Mouse (Mus musculus) midbrain, embryonic 15.5 days (tissue): ENCODE measurements around the gene Chn1. TPM values are rescaled to one million over a fixed set of nuclear protein-coding genes. Genes with fewer than 3 reads are reported as not detected.

Source experiments
- ATAC-seq: fragments of 200-750 bp; cut with Nextera tagmentation; replicated peaks from 2 replicates; pipeline ENCODE4 v1.8.0; 2017; ENCODE audit warnings: moderate TSS enrichment
- H3K27ac ChIP-seq: fragments of 300-500 bp; sonication (generic); 2 replicates; pipeline ENCODE4 v1.5.1; 2015; ENCODE audit warnings: mild to moderate bottlenecking, inconsistent platforms
- H3K27me3 ChIP-seq: fragments of 300-500 bp; sonication (generic); replicated peaks from 2 replicates; pipeline ENCODE4 v1.6.1; 2015; ENCODE audit warnings: inconsistent platforms
- H3K36me3 ChIP-seq: fragments of 300-500 bp; sonication (generic); replicated peaks from 2 replicates; pipeline ENCODE4 v1.6.1; 2015; ENCODE audit warnings: inconsistent platforms
- H3K4me1 ChIP-seq: fragments of 300-500 bp; sonication (generic); 2 replicates; pipeline ENCODE4 v1.6.1; 2015; ENCODE audit warnings: inconsistent platforms
- H3K4me2 ChIP-seq: fragments of 300-500 bp; sonication (generic); 2 replicates; pipeline ENCODE4 v1.6.1; 2015; ENCODE audit warnings: inconsistent platforms, mild to moderate bottlenecking, moderate library complexity
- H3K4me3 ChIP-seq: fragments of 300-500 bp; sonication (generic); 2 replicates; pipeline ENCODE4 v1.5.1; 2015; ENCODE audit warnings: mild to moderate bottlenecking, inconsistent platforms
- H3K9ac ChIP-seq: fragments of 300-500 bp; sonication (generic); 2 replicates; pipeline ENCODE4 v1.6.1; 2015; ENCODE audit warnings: mild to moderate bottlenecking, inconsistent platforms
- H3K9me3 ChIP-seq: fragments of 300-500 bp; sonication (generic); 2 replicates; pipeline ENCODE4 v1.6.1; 2016; ENCODE audit warnings: inconsistent platforms
- WGBS: fragments of 180-500 bp; shearing (Covaris S2); methylation state at CpG from one replicate; pipeline ENCODE4 v1.1.7; 2015; ENCODE audit warnings: mixed read lengths; 5-methylcytosine and 5-hydroxymethylcytosine counted together
- polyA plus RNA-seq: library from polyadenylated mRNA; unstranded; fragments of >200 nt; fragmentation: Nextera tagmentation; extraction: Ambion mirVana; gene quantifications from 2 replicates; pipeline ENCODE4 v1.2.1, GENCODE M21; 2015

Gene Chn1
- polyA plus RNA-seq, 1 experiment from 2014 or later, result 102 TPM

DNA sequence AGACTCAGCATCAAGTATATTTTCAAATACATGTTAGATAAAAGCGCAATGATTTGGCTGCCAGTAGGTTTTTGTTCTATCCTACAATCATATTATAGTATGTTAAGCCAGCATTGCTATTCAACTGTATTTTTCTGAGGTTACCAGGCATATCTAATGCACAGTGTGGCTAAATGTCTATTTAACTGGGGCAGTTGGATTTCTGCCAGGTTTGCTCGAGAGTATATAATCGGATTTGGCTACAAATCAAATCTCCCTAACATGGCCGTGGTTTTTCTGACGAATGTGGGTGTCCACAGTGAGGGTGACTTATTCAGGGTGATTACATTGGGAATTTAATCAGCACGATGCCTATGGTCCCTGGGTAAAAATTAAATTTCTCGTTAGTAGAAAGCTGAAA, 4.7 kb upstream of the Chn1 start:
- no peak overlapping the region for H3K27ac ChIP-seq
- no peak for ATAC-seq
- 28% methylated on average over 7 of the region's 7 CpGs for WGBS

DNA sequence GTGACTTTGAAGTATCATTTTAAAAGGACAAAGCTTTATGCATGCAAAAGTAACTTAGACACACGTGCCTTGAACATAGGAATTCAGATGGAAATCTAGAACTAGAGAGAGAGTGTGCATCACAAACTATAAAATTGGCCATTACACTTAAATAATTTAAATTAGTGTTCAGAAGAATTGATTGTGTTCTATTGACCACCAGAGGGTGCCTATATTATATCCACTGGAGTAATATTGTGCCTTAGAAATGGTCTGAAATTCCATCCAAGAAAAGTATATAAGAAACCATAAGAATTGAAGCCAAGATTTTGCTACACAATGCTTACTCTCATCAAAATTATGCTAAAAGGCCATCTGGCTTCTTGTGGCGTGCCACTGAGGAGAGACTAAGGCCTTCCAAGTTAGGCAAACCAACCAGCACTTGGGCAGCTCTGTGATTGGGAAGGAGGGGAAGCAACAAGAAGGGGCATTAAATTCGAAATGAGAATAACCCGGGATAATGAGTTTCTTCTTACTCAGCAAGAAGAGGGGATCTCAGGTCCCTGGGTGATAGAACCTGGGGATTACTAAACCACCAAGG, 4.0 kb upstream of the Chn1 start:
- 42% methylated on average over 4 of the region's 4 CpGs for WGBS
- no peaks in the 10 kb centered on the region for H3K36me3 ChIP-seq
- no peak overlapping the region for H3K27ac ChIP-seq
- H3K4me1 ChIP-seq, result peaks cover 20% of the 10 kb centered on the region
- no peak overlapping the region for H3K4me2 ChIP-seq
- ATAC-seq, result no peak
- H3K4me3 ChIP-seq, result no peak overlapping the region
- H3K9ac ChIP-seq, result no peak overlapping the region
- H3K9me3 ChIP-seq, result no peaks in the 10 kb centered on the region
- H3K27me3 ChIP-seq, result peaks cover 3% of the 10 kb centered on the region; the same call in 1 of the 2 replicates

More for the DNA sequence above, 4.7 kb upstream of the Chn1 start:
- Histone ChIP-seq H3K4me3 (no peak overlapping the region), H3K4me2 (0 out of 2 replicates have a peak overlapping the region, but pooled peaks have one; percentile 16), H3K27me3 (peaks cover 3% of the 10 kb centered on the region; the same call in 1 of the 2 replicates), H3K36me3 (no peaks in the 10 kb centered on the region), H3K4me1 (peaks cover 17% of the 10 kb centered on the region; the same call in 1 of the 2 replicates), H3K9ac (no peak overlapping the region), H3K9me3 (no peaks in the 10 kb centered on the region)

DNA sequence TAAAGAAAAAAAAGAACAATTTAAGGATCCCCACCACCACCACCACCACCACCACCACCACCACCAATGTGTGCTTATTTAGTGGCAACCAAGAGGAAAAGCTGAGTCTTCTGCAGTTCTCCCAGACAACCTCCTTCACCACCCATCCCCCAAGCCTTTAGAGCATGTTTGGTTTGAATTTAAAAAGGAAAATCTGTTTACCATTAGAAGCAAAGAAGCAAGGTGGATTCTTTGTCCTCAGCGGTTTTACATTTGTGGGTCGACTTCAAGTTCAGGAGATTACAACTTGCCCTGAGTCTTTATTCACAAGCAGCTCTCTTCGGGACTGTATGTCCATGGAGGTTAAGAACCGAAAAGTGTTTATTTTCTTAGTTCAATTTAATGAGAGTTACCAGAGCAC, 1.8 kb upstream of the Chn1 start:
- Histone ChIP-seq H3K4me3 (0 out of 2 replicates have a peak overlapping the region, but pooled peaks have one; percentile 2), H3K36me3 (no peaks in the 10 kb centered on the region), H3K27me3 (no peaks in the 10 kb centered on the region), H3K4me2 (peak overlapping the region; percentile 50), H3K4me1 (peaks cover 38% of the 10 kb centered on the region), H3K27ac (peak overlapping the region; percentile 55; the same call in 1 of the 2 replicates), H3K9ac (no peak overlapping the region), H3K9me3 (no peaks in the 10 kb centered on the region)
- whole genome bisulfite sequencing, result 27% methylated on average over 4 of the region's 4 CpGs
- no peak for ATAC-seq

DNA sequence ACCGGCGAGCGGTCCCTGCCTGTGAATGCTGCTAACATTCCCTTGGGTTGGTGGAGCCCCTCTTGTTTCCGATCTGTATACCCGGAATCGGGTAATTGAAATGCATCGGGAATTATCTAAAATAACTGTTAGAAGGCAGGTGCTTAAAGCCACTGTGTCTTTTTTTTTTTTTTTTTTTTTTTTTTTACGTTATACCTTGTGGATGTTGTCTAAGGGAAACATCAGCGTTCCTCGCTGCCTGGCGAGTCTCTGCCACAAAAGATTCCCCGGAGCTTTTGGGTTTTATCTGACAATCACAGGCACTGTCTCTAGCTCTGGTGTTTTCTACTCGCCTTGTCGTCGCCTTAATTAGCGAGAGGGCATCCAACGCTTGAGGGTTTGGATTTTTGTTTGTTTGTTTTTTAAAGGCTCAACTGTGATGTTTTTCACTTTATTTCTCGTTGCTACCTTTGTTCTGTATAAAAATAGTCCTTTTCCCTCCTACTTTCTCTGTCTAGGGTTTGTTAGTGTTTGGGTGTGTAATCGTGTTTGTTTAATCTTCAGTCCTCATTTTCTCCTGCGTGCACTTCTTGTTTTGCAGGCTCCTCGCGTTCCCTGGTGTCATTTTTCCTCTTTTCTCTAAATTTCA, 651 bp upstream of the Chn1 start:
- H3K36me3 ChIP-seq, result no peaks in the 10 kb centered on the region
- WGBS, result under 1% methylated on average over 22 of the region's 22 CpGs
- peaks cover 40% of the 10 kb centered on the region for H3K4me1 ChIP-seq
- H3K27me3 ChIP-seq, result no peaks in the 10 kb centered on the region
- H3K4me2 ChIP-seq, result peak overlapping the region; percentile 50
- H3K27ac ChIP-seq, result peak overlapping the region; percentile 94
- peak overlapping the region; percentile 92 for H3K4me3 ChIP-seq
- H3K9me3 ChIP-seq, result no peaks in the 10 kb centered on the region
- peak overlapping the region; percentile 89 for H3K9ac ChIP-seq
- peak; percentile 26; the same call in 1 of the 2 replicates for ATAC-seq

DNA sequence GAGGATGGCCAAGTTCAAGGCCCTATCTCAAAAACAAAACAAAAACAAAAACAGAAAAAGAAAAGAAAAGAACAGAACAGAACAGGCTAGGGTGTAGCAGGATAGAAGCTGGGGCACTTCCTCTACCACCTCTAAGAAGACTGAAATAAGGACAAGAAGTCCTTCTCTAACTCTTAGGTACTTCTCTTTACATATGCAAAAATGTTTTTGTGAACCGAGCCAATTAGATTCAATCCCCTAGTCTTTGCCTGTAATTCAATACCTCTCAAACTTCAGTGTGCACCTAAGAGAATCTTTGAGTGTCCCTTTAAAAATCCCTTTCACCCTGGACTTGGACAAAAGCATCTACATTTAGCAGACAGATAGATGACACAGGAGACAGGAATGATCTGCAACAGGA, 2.2 kb downstream of the Chn1 start:
- H3K9ac ChIP-seq, result peak overlapping the region; percentile 29; the same call in 1 of the 2 replicates
- no peak overlapping the region for H3K27ac ChIP-seq
- no peak for ATAC-seq
- 11% methylated on average over 1 of the region's 1 CpGs for WGBS
- no peaks in the 10 kb centered on the region for H3K36me3 ChIP-seq
- H3K4me3 ChIP-seq, result peak overlapping the region; percentile 92
- H3K4me1 ChIP-seq, result peaks cover 35% of the 10 kb centered on the region
- H3K27me3 ChIP-seq, result no peaks in the 10 kb centered on the region
- H3K9me3 ChIP-seq, result no peaks in the 10 kb centered on the region
- peak overlapping the region; percentile 50 for H3K4me2 ChIP-seq

DNA sequence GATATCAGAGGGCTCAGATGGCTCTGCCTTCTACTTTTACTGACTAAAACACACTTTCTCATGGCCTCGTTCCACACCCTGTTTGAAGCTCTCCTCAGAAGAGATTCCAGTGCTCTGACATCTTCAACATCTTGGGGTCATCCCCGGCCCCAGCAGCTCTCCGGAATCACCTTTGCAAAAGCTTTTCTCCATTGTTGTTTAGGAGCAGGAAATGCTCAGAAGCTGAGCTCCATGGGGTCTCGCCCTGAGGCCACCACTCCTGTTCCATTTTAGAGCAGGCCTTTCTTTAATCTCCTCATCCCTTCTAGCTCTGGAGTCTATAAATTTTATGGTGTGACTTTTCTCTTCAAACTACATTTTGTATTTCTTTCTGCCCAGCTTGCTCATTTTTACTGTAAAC, 6.5 kb downstream of the Chn1 start:
- H3K4me3 ChIP-seq, result no peak overlapping the region
- 75% methylated on average over 4 of the region's 4 CpGs for WGBS
- no peaks in the 10 kb centered on the region for H3K27me3 ChIP-seq
- H3K27ac ChIP-seq, result no peak overlapping the region
- no peak overlapping the region for H3K4me2 ChIP-seq
- H3K9me3 ChIP-seq, result no peaks in the 10 kb centered on the region
- no peak overlapping the region for H3K9ac ChIP-seq
- peaks cover 23% of the 10 kb centered on the region for H3K4me1 ChIP-seq
- no peaks in the 10 kb centered on the region for H3K36me3 ChIP-seq
- ATAC-seq, result no peak

DNA sequence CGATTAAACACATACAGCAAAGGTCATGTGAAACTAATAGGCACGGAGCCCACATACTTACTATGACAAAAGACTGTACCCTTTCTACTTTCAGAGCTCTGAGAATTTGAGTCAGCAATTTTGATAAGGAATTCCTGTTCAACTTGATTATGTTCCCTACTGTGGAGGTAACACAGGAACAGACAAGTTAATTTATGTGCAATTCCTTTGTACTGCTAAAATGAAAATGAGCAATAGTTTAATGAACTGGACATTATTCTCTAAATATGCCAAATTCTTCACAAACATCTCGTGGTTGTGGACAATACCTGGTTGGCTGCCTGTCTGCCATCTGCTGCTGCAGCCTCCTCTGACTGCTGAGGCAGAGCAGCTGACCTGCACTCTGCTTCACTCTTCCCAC, 11.6 kb downstream of the Chn1 start:
- no peak for ATAC-seq
- no peak overlapping the region for H3K4me2 ChIP-seq
- H3K27me3 ChIP-seq, result no peaks in the 10 kb centered on the region
- no peak overlapping the region for H3K9ac ChIP-seq
- H3K4me3 ChIP-seq, result no peak overlapping the region
- H3K4me1 ChIP-seq, result peaks cover 3% of the 10 kb centered on the region; the same call in 1 of the 2 replicates
- H3K27ac ChIP-seq, result no peak overlapping the region
- 58% methylated on average over 3 of the region's 3 CpGs for WGBS
- no peaks in the 10 kb centered on the region for H3K36me3 ChIP-seq
- H3K9me3 ChIP-seq, result no peaks in the 10 kb centered on the region

DNA sequence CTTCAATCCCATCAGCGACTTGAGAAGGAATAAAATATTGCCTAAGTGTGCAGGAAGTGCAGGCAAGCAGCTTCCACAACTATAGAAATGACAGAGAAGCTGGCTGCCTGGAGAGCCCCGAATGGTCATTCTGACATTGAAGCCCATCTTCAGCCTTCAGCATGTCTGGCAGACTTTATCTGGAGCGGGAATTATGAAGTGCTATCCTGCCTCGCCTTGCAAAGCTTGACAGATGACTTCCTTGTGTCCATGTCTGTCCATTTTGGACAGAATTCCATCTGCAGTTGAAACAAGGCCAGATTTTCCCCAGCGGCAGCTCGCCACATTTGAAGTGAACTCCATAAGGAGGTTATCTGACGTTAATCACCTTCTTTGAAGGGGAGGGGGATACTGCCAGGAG, 15.2 kb downstream of the Chn1 start:
- H3K4me3 ChIP-seq, result no peak overlapping the region
- H3K4me1 ChIP-seq, result peaks cover 3% of the 10 kb centered on the region; the same call in 1 of the 2 replicates
- no peaks in the 10 kb centered on the region for H3K27me3 ChIP-seq
- no peak overlapping the region for H3K27ac ChIP-seq
- H3K9me3 ChIP-seq, result no peaks in the 10 kb centered on the region
- H3K9ac ChIP-seq, result no peak overlapping the region
- H3K36me3 ChIP-seq, result no peaks in the 10 kb centered on the region
- H3K4me2 ChIP-seq, result no peak overlapping the region
- 90% methylated on average over 7 of the region's 7 CpGs for WGBS
- no peak for ATAC-seq

DNA sequence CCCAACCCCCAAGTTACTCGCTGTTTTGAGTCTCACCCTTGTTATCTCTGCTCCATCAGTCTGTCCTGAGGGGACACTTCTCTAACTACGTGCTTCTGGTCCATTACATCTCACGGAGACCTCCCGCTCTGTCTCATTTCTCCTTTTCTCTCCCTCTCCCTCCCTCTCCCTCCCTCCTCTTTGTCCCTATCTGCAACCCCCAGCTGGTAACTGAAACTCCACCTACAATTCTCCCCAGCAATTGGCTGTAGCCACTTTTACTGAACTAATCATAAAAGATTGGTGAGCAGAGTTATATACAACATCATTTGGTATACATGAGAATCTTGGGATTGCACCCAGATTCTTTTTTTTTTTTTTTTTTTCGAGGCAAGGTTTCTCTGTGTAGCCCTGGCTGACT, 16.1 kb downstream of the Chn1 start:
- Histone ChIP-seq H3K4me1 (peaks cover 3% of the 10 kb centered on the region; the same call in 1 of the 2 replicates), H3K36me3 (no peaks in the 10 kb centered on the region), H3K27me3 (no peaks in the 10 kb centered on the region), H3K27ac (no peak overlapping the region), H3K4me2 (no peak overlapping the region), H3K9me3 (no peaks in the 10 kb centered on the region), H3K4me3 (no peak overlapping the region), H3K9ac (no peak overlapping the region)
- 90% methylated on average over 5 of the region's 5 CpGs for WGBS
- no peak for ATAC-seq

DNA sequence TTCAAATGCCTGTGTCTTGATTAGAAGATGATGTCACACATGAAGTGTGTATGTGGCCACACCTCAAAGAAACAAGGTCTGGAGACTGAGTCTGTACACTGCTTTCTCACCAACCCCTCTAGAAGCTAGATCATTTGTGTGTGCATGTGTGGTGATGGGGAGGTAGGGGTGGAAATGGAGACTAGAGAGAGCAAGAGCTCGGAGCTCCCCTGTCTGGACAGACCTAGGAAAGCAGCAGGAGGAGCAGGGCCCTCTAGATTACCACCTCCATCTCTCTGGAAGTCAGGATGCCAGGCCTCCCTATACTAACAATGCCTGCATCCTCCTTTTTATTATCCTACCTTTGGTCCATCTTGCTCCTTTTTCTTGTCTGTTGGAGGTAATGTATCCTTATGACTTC, 27.8 kb downstream of the Chn1 start:
- Histone ChIP-seq H3K27me3 (no peaks in the 10 kb centered on the region), H3K9ac (no peak overlapping the region), H3K9me3 (no peaks in the 10 kb centered on the region), H3K4me3 (no peak overlapping the region), H3K36me3 (no peaks in the 10 kb centered on the region), H3K4me1 (no peaks in the 10 kb centered on the region), H3K27ac (no peak overlapping the region), H3K4me2 (no peak overlapping the region)
- 100% methylated on average over 1 of the region's 1 CpGs for WGBS
- no peak for ATAC-seq

DNA sequence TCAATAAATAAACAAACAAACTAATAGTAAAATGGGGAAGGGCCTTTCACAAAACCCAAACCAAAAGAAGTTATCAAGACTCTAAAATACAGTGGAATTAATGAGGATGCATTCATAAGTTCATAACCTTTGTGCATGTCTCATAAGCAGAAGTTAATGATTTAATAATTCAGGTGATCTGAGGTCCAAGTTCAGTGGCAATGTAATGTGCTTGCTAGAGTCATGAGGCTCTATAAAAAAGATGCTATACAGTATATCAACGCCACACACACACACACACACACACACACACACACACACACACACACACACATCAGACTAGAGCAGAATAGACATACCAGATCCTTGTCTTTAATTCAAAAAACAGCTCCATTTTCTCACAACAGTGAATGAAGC, 28.8 kb downstream of the Chn1 start:
- WGBS, result 100% methylated on average over 1 of the region's 1 CpGs
- H3K4me1 ChIP-seq, result no peaks in the 10 kb centered on the region
- no peak for ATAC-seq

DNA sequence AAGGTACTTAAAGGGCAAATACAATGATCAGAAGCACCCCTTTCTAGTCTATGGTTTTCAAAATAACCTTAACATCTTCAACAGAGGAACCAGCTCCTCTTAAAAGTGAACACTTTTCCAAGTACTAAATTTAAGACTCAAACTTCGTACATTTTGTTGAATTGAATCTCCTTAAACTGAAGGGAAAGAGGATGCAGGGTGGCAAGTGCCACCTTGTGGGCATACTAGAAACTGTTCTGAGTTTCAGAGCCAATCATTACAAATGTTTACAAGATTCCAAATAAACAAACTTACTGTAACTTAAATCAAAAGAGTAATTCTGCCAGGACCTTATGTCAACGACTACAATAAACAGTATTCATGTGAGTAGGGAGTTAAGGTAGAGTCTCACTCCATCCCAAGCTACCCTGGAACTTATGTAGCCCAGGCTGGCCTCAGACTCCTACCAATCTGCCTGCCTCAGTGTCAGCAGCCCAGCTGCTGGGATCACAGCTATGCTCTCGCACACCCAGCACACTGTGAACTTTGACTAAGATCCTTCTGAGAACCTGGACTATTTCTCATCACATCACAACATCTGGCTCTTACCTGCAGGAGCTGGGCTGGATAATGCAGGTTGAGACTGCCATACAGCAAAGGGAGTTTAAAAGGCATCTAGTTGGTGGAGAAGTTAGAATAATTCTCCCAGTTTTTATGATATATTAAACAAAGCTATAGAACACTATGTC, 29.3 kb downstream of the Chn1 start:
- no peak overlapping the region for H3K27ac ChIP-seq
- no peak overlapping the region for H3K4me2 ChIP-seq
- WGBS, result 74% methylated on average over 3 of the region's 3 CpGs
- H3K9ac ChIP-seq, result no peak overlapping the region
- no peaks in the 10 kb centered on the region for H3K9me3 ChIP-seq
- H3K27me3 ChIP-seq, result no peaks in the 10 kb centered on the region
- ATAC-seq, result no peak
- H3K4me1 ChIP-seq, result no peaks in the 10 kb centered on the region
- H3K36me3 ChIP-seq, result no peaks in the 10 kb centered on the region
- H3K4me3 ChIP-seq, result no peak overlapping the region

More for the DNA sequence above, 28.8 kb downstream of the Chn1 start:
- H3K9ac ChIP-seq, result no peak overlapping the region
- H3K27ac ChIP-seq, result no peak overlapping the region
- no peaks in the 10 kb centered on the region for H3K9me3 ChIP-seq
- H3K36me3 ChIP-seq, result no peaks in the 10 kb centered on the region
- no peaks in the 10 kb centered on the region for H3K27me3 ChIP-seq
- no peak overlapping the region for H3K4me2 ChIP-seq
- H3K4me3 ChIP-seq, result no peak overlapping the region
